In genomic region chr2:85283631-85284466, GRCm38 (mm10) we compare ENCODE assay signal across 13 mouse cellular contexts. TPM values are rescaled to one million over a fixed set of nuclear protein-coding genes. Genes with fewer than 3 reads are reported as not detected.
A peak's percentile ranks its signal among the peaks of the same experiment; 100 is the strongest.
DNase-seq lines count a peak whose midpoint lies in the region; ATAC-seq and TF ChIP-seq lines count a peak whose summit lies in the region.
"Had no signal": no experiment of that assay in that cellular context is flagged by ENCODE, and none has a peak within 500 bp of the region (broad histone marks: within the 10 kb centered on the region; RNA-seq: fewer than 3 reads in every experiment).

No protein-coding gene starts in this region.

- intact Hi-C loops in gastrocnemius, adult 2 months (cut with DNase I), result no loop called here
- intact Hi-C loops in gastrocnemius, postnatal 36 days (cut with DNase I), result no loop called here

- no peaks in the 10 kb centered on the region for H3K36me3 ChIP-seq in liver, embryonic 14.5 days (replicated peaks; ENCODE audit: control insufficient read depth, insufficient read depth, low read depth)

- peak overlapping the region; percentile 75 for H3K27ac ChIP-seq in gastrocnemius, adult 2 months
- H3K27ac ChIP-seq in liver, embryonic 14.5 days, result no peak overlapping the region
- peak overlapping the region; percentile 97 for H3K27ac ChIP-seq in olfactory bulb, adult 2 months (ENCODE audit: insufficient read depth, low read depth, low read length)

- no peak overlapping the region for H3K4me2 ChIP-seq in liver, embryonic 14.5 days (ENCODE audit: low read depth)

- 65% methylated on average over 8 of the region's 8 CpGs for WGBS in liver, embryonic 14.5 days (ENCODE audit: insufficient replicate concordance)
- WGBS in olfactory bulb, adult 2 months, result 76% methylated on average over 8 of the region's 8 CpGs

- peak; percentile 18; the same call in 1 of the 2 replicates for TF ChIP-seq CTCF in gastrocnemius, adult 2 months (IDR thresholded peaks at IDR 0.05)
- peak; percentile 31; the same call in 1 of the 2 replicates for TF ChIP-seq CTCF in liver, embryonic 14.5 days (IDR thresholded peaks at IDR 0.05; ENCODE audit: low read depth)
- peak; percentile 45 for TF ChIP-seq CTCF in Patski (IDR thresholded peaks at IDR 0.05)
- TF ChIP-seq CTCF in olfactory bulb, adult 2 months (IDR thresholded peaks at IDR 0.05; ENCODE audit: insufficient read depth, low read depth, low read length), result no peak

- no peak for DNase-seq in gastrocnemius, adult 2 months
- no peak for DNase-seq in gastrocnemius, postnatal 36 days
- peak in 1 of 3 experiments; percentile 4 for DNase-seq in liver, embryonic 14.5 days (ENCODE audit: low read depth in 3 of 3, low spot score in 3 of 3)
- DNase-seq in liver, result no peak
- DNase-seq in Patski (ENCODE audit: low read depth, low spot score), result no peak
- no peak for DNase-seq in gastrocnemius, adult 18-20 months (ENCODE audit: low spot score)
- DNase-seq: thymus, adult 2 months had no signal

- TF ChIP-seq EP300 in liver, embryonic 14.5 days (IDR thresholded peaks at IDR 0.05; ENCODE audit: low read depth), result no peak

- H3K4me3 ChIP-seq in gastrocnemius, adult 2 months, result no peak overlapping the region
- no peak overlapping the region for H3K4me3 ChIP-seq in liver, embryonic 14.5 days (ENCODE audit: insufficient read depth in 1 of 2, low read depth in 2 of 2, low read length in 2 of 2)
- no peak overlapping the region for H3K4me3 ChIP-seq in olfactory bulb, adult 2 months (ENCODE audit: insufficient read depth, low read depth, low read length)

- in situ Hi-C loops in Patski (cut with MboI; ENCODE audit: low pct_unique_long_range_greater_than_20kb), result no loop called here

- POLR2A ChIA-PET in Patski (lab: Charles Lee), result no interaction called here

- H3K4me1 ChIP-seq in liver, embryonic 14.5 days (replicated peaks; ENCODE audit: control insufficient read depth in 2 of 2, insufficient read depth in 2 of 2, low read length in 1 of 2), result no peaks in the 10 kb centered on the region
- H3K4me1 ChIP-seq in olfactory bulb, adult 2 months (ENCODE audit: control insufficient read depth, insufficient read depth, low read length), result no peaks in the 10 kb centered on the region

- H3K27me3 ChIP-seq in liver, embryonic 14.5 days (ENCODE audit: control insufficient read depth, insufficient read depth, low read length), result no peaks in the 10 kb centered on the region
- H3K27me3 ChIP-seq in Patski, result peaks cover 19% of the 10 kb centered on the region

- CTCF ChIA-PET in Patski (lab: Charles Lee), result interaction anchor here (1.4 kb wide), 1 partner anchor 10 kb away, joined by 4 read pairs; no protein-coding TSS in a partner anchor

- no peaks in the 10 kb centered on the region for H3K9me3 ChIP-seq in liver, embryonic 14.5 days (ENCODE audit: control insufficient read depth, low read length)

- no peak overlapping the region for H3K9ac ChIP-seq in liver, embryonic 14.5 days (replicated peaks)

- no peak for TF ChIP-seq POLR2A in olfactory bulb, adult 2 months (IDR thresholded peaks at IDR 0.05; ENCODE audit: insufficient read depth, low read depth, low read length)

- ATAC-seq in liver, embryonic 14.5 days (ENCODE audit: insufficient read depth), result no peak
- ATAC-seq in Patski, result no peak
- no peak for ATAC-seq in erythroid progenitor cell, adult 5-6 weeks (replicated peaks; ENCODE audit: low FRiP score, poor library complexity, severe bottlenecking)

RNA-seq across cellular contexts. Expression of gene Olfr987, which starts 55.3 kb away (rescaled TPM):
- not detected for total RNA-seq in gastrocnemius, adult 2 months (2021)
- not detected for total RNA-seq in gastrocnemius, postnatal 36 days (2021)
- not detected in 2 replicates for polyA plus RNA-seq in liver, embryonic 14.5 days (2012; rRNA removed)
- polyA plus RNA-seq in liver, embryonic 14.5 days (2014; fragmentation: Nextera tagmentation; extraction: Ambion mirVana), result not detected in 2 replicates
- polyA plus RNA-seq in Patski (2021), result not detected
- not detected in 2 replicates for polyA plus RNA-seq in olfactory bulb, adult 2 months (2012; ENCODE audit: insufficient read depth, insufficient read length, low replicate concordance, missing spikeins)
- total RNA-seq in erythroid progenitor cell, adult 5-6 weeks (2015; ENCODE audit: low replicate concordance), result not detected in 2 replicates
- not detected in 2 replicates for total RNA-seq in erythroid progenitor cell, adult 5-6 weeks (2017; ENCODE audit: low replicate concordance)
- total RNA-seq in gastrocnemius, adult 18-20 months (2021), result not detected
- total RNA-seq: heart, adult 18-20 months; layer of hippocampus, adult 18-20 months had no signal
- polyA plus RNA-seq: limb, embryonic 14.5 days; midbrain, embryonic 14.5 days; thymus, adult 2 months had no signal
